Mouse (Mus musculus) embryonic facial prominence, embryonic 14.5 days (tissue): ENCODE measurements at regions not wholly inside any gene's neighbourhood (a gene's known extent, or its start where the extent isn't known, plus 50 kb on each side); places are given as distances from the start of the nearest gene placed in this dataset.

ENCODE experiments used
- ATAC-seq: fragments of 200-750 bp; cut with Nextera tagmentation; 2 replicates; pipeline ENCODE4 v1.8.0; 2017; ENCODE audit warnings: low read depth, moderate number of reproducible peaks, moderate TSS enrichment
- DNase-seq: peaks from one replicate; pipeline ENCODE4 v3.0.0-alpha.2; 2015; ENCODE audit warnings: low spot score
- H3K27ac ChIP-seq: fragments of 300-500 bp; sonication (generic); replicated peaks from 2 replicates; pipeline ENCODE4 v1.5.1; 2014; ENCODE audit warnings: low read depth, mild to moderate bottlenecking, low read length, moderate library complexity
- H3K27me3 ChIP-seq: fragments of 300-500 bp; sonication (generic); replicated peaks from 2 replicates; pipeline ENCODE4 v1.6.1; 2014; ENCODE audit warnings: low read length; ENCODE audit not compliant: control insufficient read depth, insufficient read depth
- H3K36me3 ChIP-seq: fragments of 300-500 bp; sonication (generic); 2 replicates; pipeline ENCODE4 v1.6.1; 2014; ENCODE audit warnings: low read length, mixed read lengths; ENCODE audit not compliant: control insufficient read depth, insufficient read depth
- H3K4me1 ChIP-seq: fragments of 300-500 bp; sonication (generic); 2 replicates; pipeline ENCODE4 v1.6.1; 2014; ENCODE audit warnings: antibody characterized with exemption, low read length; ENCODE audit not compliant: control insufficient read depth, insufficient read depth
- H3K4me2 ChIP-seq: fragments of 300-500 bp; sonication (generic); 2 replicates; pipeline ENCODE4 v1.6.1; 2014; ENCODE audit warnings: low read depth, mild to moderate bottlenecking, low read length, moderate library complexity, mixed read lengths
- H3K4me3 ChIP-seq: fragments of 300-500 bp; sonication (generic); 2 replicates; pipeline ENCODE4 v1.5.1; 2014; ENCODE audit warnings: low read depth, mild to moderate bottlenecking, low read length
- H3K9ac ChIP-seq: fragments of 300-500 bp; sonication (generic); 2 replicates; pipeline ENCODE4 v1.6.1; 2014; ENCODE audit warnings: low read depth, mild to moderate bottlenecking, low read length, moderate library complexity, mixed read lengths
- H3K9me3 ChIP-seq: fragments of 300-500 bp; sonication (generic); 2 replicates; pipeline ENCODE4 v1.6.1; 2016; ENCODE audit warnings: low read length; ENCODE audit not compliant: control insufficient read depth
- WGBS: fragments of 180-500 bp; shearing (Covaris S2); extraction: QIAGEN DNeasy Blood & Tissue Kit; methylation state at CpG from one replicate; pipeline ENCODE4 v1.1.7; 2014; 5-methylcytosine and 5-hydroxymethylcytosine counted together

GRCm38 (mm10) chr13:107457270-107457669 is 435.3 kb upstream of the Kif2a start:
- 83% methylated on average over 10 of the region's 10 CpGs for WGBS
- Histone ChIP-seq H3K27me3 (no peaks in the 10 kb centered on the region), H3K27ac (no peak overlapping the region), H3K9me3 (no peaks in the 10 kb centered on the region), H3K36me3 (no peaks in the 10 kb centered on the region), H3K9ac (no peak overlapping the region), H3K4me3 (no peak overlapping the region), H3K4me2 (no peak overlapping the region), H3K4me1 (no peaks in the 10 kb centered on the region)
- no peak for ATAC-seq
- DNase-seq, result no peak

- ATAC-seq, result no peak
- H3K4me1 ChIP-seq, result no peaks in the 10 kb centered on the region
- no peak overlapping the region for H3K4me2 ChIP-seq
- no peak overlapping the region for H3K9ac ChIP-seq
- no peak overlapping the region for H3K27ac ChIP-seq
- no peaks in the 10 kb centered on the region for H3K27me3 ChIP-seq
- WGBS, result 69% methylated on average over 2 of the region's 2 CpGs
- H3K36me3 ChIP-seq, result no peaks in the 10 kb centered on the region
- peaks cover 4% of the 10 kb centered on the region; the same call in 1 of the 2 replicates for H3K9me3 ChIP-seq
- H3K4me3 ChIP-seq, result no peak overlapping the region
- no peak for DNase-seq
Measured at GRCm38 (mm10) chr13:107456394-107456793, 434.5 kb upstream of the Kif2a start.

GRCm38 (mm10) chr13:107449598-107450179 is 427.8 kb upstream of the Kif2a start:
- H3K9me3 ChIP-seq, result peaks cover 4% of the 10 kb centered on the region; the same call in 1 of the 2 replicates
- no peak overlapping the region for H3K4me3 ChIP-seq
- WGBS, result 76% methylated on average over 11 of the region's 11 CpGs
- H3K27me3 ChIP-seq, result no peaks in the 10 kb centered on the region
- DNase-seq (peak; percentile 19), ATAC-seq (no peak)
- H3K27ac ChIP-seq, result no peak overlapping the region
- H3K36me3 ChIP-seq, result no peaks in the 10 kb centered on the region
- no peak overlapping the region for H3K4me2 ChIP-seq
- H3K9ac ChIP-seq, result no peak overlapping the region
- H3K4me1 ChIP-seq, result no peaks in the 10 kb centered on the region

GRCm38 (mm10) chr13:107447813-107448212 is 425.9 kb upstream of the Kif2a start:
- Histone ChIP-seq H3K27me3 (no peaks in the 10 kb centered on the region), H3K9ac (no peak overlapping the region), H3K9me3 (peaks cover 4% of the 10 kb centered on the region; the same call in 1 of the 2 replicates), H3K4me3 (no peak overlapping the region), H3K4me2 (no peak overlapping the region), H3K4me1 (no peaks in the 10 kb centered on the region), H3K27ac (no peak overlapping the region), H3K36me3 (no peaks in the 10 kb centered on the region)
- ATAC-seq, result no peak
- 87% methylated on average over 2 of the region's 2 CpGs for WGBS
- no peak for DNase-seq

- no peak overlapping the region for H3K9ac ChIP-seq
- H3K9me3 ChIP-seq, result no peaks in the 10 kb centered on the region
- ATAC-seq (no peak), DNase-seq (peak; percentile 58)
- no peak overlapping the region for H3K4me2 ChIP-seq
- no peak overlapping the region for H3K4me3 ChIP-seq
- H3K27ac ChIP-seq, result no peak overlapping the region
- no peaks in the 10 kb centered on the region for H3K27me3 ChIP-seq
- no peaks in the 10 kb centered on the region for H3K36me3 ChIP-seq
- WGBS, result 70% methylated on average over 3 of the region's 3 CpGs
- H3K4me1 ChIP-seq, result no peaks in the 10 kb centered on the region
Measured at GRCm38 (mm10) chr13:107419363-107420155, 397.6 kb upstream of the Kif2a start.

GRCm38 (mm10) chr13:107410267-107410666 is 388.3 kb upstream of the Kif2a start:
- no peak overlapping the region for H3K27ac ChIP-seq
- no peak for ATAC-seq
- no peaks in the 10 kb centered on the region for H3K36me3 ChIP-seq
- H3K4me3 ChIP-seq, result no peak overlapping the region
- H3K9ac ChIP-seq, result no peak overlapping the region
- H3K27me3 ChIP-seq, result no peaks in the 10 kb centered on the region
- no peaks in the 10 kb centered on the region for H3K9me3 ChIP-seq
- H3K4me2 ChIP-seq, result no peak overlapping the region
- no peaks in the 10 kb centered on the region for H3K4me1 ChIP-seq
- no peak for DNase-seq

GRCm38 (mm10) chr13:107407674-107408026 is 385.7 kb upstream of the Kif2a start:
- no peak for DNase-seq
- Histone ChIP-seq H3K4me3 (no peak overlapping the region), H3K27me3 (no peaks in the 10 kb centered on the region), H3K9ac (no peak overlapping the region), H3K36me3 (no peaks in the 10 kb centered on the region), H3K4me2 (no peak overlapping the region), H3K9me3 (no peaks in the 10 kb centered on the region), H3K4me1 (no peaks in the 10 kb centered on the region), H3K27ac (no peak overlapping the region)
- 69% methylated on average over 5 of the region's 5 CpGs for WGBS
- no peak for ATAC-seq

GRCm38 (mm10) chr13:107406977-107407673 is 385.2 kb upstream of the Kif2a start:
- WGBS, result 74% methylated on average over 5 of the region's 5 CpGs
- no peak for DNase-seq
- no peaks in the 10 kb centered on the region for H3K36me3 ChIP-seq
- H3K9ac ChIP-seq, result no peak overlapping the region
- no peak for ATAC-seq
- H3K4me2 ChIP-seq, result no peak overlapping the region
- no peaks in the 10 kb centered on the region for H3K4me1 ChIP-seq
- H3K4me3 ChIP-seq, result no peak overlapping the region
- H3K27ac ChIP-seq, result no peak overlapping the region
- no peaks in the 10 kb centered on the region for H3K9me3 ChIP-seq
- H3K27me3 ChIP-seq, result no peaks in the 10 kb centered on the region
